Mouse (Mus musculus): ENCODE results near the gene Hmga1b.
"Not testable (repeated sequence)": the region's sequence is repeated elsewhere in the genome, so short reads cannot be mapped to it uniquely, and the experiment has no call there.

Gene Hmga1b

DNA sequence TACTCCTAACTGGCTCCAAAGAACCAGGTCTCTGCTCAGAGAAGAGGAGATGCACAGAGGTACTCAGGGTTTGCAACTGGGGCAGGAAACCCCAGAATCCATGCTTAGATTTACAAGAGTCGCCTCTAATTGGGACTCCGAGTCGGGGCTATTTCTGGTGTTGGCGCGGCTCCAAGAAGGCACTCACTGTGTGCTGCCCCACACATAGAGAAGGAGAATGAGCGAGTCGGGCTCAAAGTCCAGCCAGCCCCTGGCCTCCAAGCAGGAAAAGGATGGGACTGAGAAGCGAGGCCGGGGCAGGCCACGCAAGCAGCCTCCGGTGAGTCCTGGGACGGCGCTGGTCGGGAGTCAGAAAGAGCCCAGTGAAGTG, at the start of gene Hmga1b:
Hmga1b (plus strand) TSS at position 123 of the 370 bp plus-strand sequence.
- DNase-seq (ENCODE audit: low spot score): not testable (repeated sequence)

- peak; percentile 99 for DNase-seq (ENCODE audit: low spot score)
These were observed 48.7 kb upstream of the Hmga1b start, which contains the start of the genes Cenpx and Lrrc45 for GRCm38 (mm10) chr11:120713580-120714518. Cenpx (minus strand) TSS chr11:120713738. Lrrc45 (plus strand) TSS chr11:120713925.

GRCm38 (mm10) chr11:120714546-120714945, 48.0 kb upstream of the Hmga1b start:
- DNase-seq (ENCODE audit: low spot score): no peak

DNA sequence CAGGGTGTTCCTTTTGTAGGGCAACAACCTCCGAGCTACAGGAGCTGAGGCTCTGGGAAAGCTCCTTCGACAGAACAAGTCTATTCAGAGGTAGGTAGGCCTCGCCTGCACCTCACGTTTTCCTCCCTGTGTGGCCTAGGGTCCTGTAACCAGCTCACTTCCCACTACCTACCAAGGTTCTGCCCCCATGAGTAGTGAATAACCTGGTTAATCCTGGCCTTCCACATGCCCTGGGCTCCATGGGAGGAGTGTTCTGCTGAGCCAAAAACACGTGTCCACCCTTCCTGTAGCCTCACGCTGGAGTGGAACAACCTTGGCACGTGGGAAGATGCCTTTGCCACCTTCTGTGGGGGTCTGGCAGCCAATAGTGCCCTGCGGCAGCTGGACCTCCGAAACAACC, 47.5 kb upstream of the Hmga1b start:
- DNase-seq (ENCODE audit: low spot score): no peak

- DNase-seq (ENCODE audit: low spot score): no peak
These were observed 43.4 kb upstream of the Hmga1b start for GRCm38 (mm10) chr11:120719242-120719641.

GRCm38 (mm10) chr11:120719841-120720376, 42.7 kb upstream of the Hmga1b start:
- no peak for DNase-seq (ENCODE audit: low spot score)

- peak; percentile 88 for DNase-seq (ENCODE audit: low spot score)
These were observed 42.1 kb upstream of the Hmga1b start for GRCm38 (mm10) chr11:120720450-120720849.

- no peak for DNase-seq (ENCODE audit: low spot score)
These were observed 41.2 kb upstream of the Hmga1b start, which contains the start of gene Rac3 for GRCm38 (mm10) chr11:120721124-120722066. Rac3 (plus strand) TSS chr11:120721470.

DNA sequence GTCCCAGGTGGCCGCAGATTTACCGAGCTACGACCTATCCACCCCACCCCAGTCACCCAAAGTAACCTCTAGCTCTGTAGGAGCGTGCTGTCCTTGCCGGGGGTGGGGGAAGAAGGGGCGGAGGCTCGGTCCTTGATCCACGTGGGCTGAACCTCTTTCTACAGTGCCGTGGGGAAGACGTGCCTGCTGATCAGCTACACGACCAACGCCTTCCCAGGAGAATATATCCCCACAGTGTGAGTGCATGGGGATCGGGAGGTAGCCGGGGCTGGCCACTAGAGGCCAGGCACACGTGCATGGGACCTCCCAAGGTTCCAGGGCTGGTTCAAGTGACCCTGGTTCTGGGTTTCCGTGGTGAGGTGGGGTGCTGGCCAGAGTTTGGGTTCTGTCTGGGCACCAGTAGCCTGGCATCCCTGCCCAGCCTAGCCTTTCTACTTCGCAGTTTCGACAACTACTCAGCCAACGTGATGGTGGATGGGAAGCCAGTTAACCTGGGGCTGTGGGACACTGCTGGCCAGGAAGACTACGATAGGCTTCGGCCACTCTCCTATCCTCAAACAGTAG, 40.4 kb upstream of the Hmga1b start:
- no peak for DNase-seq (ENCODE audit: low spot score)

- DNase-seq (ENCODE audit: low spot score): no peak
These were observed 39.7 kb upstream of the Hmga1b start for GRCm38 (mm10) chr11:120722761-120723382.

DNA sequence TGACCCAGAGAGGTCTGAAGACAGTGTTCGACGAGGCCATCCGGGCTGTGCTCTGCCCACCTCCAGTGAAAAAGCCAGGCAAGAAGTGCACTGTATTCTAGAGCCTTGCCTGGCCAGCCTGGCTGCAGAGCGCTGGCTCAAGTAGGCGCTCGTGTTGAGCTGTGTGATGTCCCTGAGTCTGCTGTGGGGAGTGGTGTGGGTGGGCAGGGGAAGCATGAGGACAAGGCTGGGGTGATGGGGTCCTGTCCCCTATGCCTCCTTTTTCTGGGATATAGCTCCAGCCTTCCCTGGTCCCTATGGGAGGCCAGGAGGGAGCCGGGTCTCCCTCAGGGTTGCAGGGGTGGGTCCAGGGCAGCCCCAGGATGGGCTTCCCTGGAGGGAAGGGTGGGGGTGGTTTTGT, 39.1 kb upstream of the Hmga1b start:
- DNase-seq (ENCODE audit: low spot score): no peak

DNA sequence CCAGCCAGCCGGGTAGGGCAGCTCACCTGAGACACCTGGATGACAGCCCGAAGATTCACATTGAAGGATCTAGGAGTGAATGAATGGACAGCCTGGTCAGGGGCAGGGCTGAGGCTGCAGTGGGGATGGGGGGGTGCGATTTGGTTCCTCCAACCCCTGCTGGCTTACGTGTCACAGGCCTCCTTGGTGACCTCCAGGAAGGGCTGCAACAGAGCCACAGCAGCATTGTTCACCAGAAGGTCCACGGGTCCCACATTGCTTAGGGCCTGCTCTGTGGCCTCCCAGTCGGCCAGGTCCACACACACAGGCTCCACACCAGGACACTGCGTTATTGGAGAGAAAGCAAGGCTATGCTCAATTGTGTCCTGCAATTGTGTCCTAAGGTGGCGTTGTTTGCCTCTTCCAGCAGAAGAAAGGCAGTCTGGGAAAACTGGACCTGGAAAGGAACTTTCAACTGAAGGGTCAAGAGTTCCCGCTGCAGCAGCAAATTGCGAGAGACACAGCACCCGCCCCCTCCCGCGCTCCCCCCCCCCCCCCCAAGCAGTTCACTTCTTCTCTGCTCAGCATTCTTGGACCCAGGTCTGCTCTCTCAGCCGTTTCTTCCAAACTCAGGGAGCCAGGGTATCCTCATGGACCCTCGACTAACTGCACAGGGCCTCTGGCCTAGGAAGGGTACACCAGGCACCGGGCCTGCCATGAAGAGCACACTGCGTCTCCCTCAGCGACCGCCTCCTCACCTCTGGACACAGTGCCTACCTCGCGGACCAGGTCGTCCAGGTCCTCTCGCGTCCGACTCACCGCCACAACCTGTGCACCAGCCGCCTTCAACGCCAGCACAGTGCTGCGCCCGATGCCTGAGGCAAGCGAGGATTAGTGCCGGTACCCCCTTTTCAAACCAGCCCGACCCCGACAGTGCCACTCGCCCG, 36.1 kb upstream of the Hmga1b start:
- DNase-seq (ENCODE audit: low spot score): no peak

GRCm38 (mm10) chr11:120727169-120727527, 35.4 kb upstream of the Hmga1b start, which contains the start of gene Dcxr:
Dcxr (minus strand) TSS chr11:120727281.
- DNase-seq (ENCODE audit: low spot score): peak; percentile 83

DNA sequence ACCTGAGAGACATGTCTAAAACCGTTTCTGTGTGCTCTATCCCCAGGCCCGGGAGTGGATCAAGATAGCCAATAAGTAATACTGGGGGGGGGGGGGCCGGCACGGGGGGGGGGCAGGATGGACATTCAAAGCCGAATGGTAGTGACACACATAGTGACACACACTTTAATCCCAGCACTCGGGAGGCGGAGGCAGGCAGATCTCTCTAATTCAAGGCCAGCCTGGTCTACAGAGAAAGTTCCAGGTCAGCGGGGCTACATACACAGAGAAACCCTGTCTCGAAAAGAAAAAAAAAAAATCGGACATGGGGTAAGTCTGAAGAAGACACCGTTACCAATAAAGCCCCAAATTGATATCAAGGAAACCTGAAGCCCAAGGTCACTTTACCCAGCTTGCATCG, 35.0 kb upstream of the Hmga1b start:
- no peak for DNase-seq (ENCODE audit: low spot score)

GRCm38 (mm10) chr11:120728530-120729240, 33.9 kb upstream of the Hmga1b start:
- no peak for DNase-seq (ENCODE audit: low spot score)

- peak; percentile 53 for DNase-seq (ENCODE audit: low spot score)
These were observed 33.1 kb upstream of the Hmga1b start for GRCm38 (mm10) chr11:120729432-120730050.

- DNase-seq (ENCODE audit: low spot score): no peak
These were observed 32.2 kb upstream of the Hmga1b start for GRCm38 (mm10) chr11:120730331-120730870.

- DNase-seq (ENCODE audit: low spot score): no peak
These were observed 31.2 kb upstream of the Hmga1b start for GRCm38 (mm10) chr11:120731395-120731794.
